Mouse (Mus musculus) kidney, adult 2 months (tissue): ENCODE measurements around the gene Atp5j2.

Source experiments
- CTCF ChIP-seq: fragments of 200-500 bp; conservative IDR thresholded peaks from 2 replicates; pipeline ENCODE4 v1.5.1; 2011; ENCODE audit warnings: low read depth, mild to moderate bottlenecking, control low read depth, low read length, moderate library complexity, mixed read lengths; ENCODE audit not compliant: insufficient read depth, insufficient read length
- POLR2A ChIP-seq: fragments of 200-500 bp; IDR thresholded peaks from one replicate; pipeline ENCODE4 v1.6.1; 2011; ENCODE audit warnings: low read depth, low read length, control low read depth

DNA sequence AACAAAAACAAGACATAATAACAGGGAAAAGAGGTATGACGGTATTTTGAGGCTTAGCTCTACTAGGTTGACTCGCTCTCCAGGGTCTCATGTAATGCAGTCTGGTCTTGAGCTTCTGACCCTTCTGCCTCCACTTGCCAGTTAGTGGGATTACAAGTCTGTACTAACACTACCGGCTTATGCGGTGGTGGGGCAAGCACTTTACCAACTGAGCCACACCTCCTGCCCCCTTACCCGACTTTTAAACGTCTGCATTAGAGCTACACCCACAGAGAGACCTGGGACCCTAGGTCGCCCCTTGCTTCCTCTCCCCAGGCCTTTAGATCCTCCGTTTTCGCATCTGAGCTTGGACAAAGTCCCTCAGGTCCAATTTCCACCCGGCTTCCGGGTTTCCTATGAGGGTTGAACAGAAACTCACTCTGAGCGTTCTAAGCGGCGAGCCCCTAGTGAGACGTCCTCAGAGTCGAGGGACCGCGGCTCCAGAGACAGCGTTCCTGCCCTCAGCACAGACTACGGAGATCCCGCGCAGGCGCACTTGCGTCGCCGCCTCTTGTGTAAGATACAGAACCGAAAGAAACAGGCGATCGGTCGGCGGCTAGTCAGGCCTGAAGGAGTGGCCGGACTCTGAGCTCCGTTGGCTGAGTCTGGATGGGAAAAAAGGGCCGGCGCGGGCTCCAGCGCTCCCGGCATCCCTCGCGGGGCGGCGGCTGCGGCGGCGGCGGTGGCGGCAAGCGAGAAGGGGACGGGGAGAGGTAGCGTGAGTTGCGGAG, 25.1 kb downstream of the Atp5j2 start, which contains the start of the genes Ptcd1 and Cpsf4:
- TF ChIP-seq CTCF (no peak), POLR2A (peak; percentile 55)
